Mouse (Mus musculus) embryonic facial prominence, embryonic 14.5 days (tissue): ENCODE results near the gene Arhgap17. TPM values are rescaled to one million over a fixed set of nuclear protein-coding genes. Genes with fewer than 3 reads are reported as not detected.

Experiments
- ATAC-seq: fragments of 200-750 bp; cut with Nextera tagmentation; 2 replicates; pipeline ENCODE4 v1.8.0; 2017; ENCODE audit warnings: low read depth, moderate number of reproducible peaks, moderate TSS enrichment
- DNase-seq: peaks from one replicate; pipeline ENCODE4 v3.0.0-alpha.2; 2015; ENCODE audit warnings: low spot score
- H3K27ac ChIP-seq: fragments of 300-500 bp; sonication (generic); replicated peaks from 2 replicates; pipeline ENCODE4 v1.5.1; 2014; ENCODE audit warnings: low read depth, mild to moderate bottlenecking, low read length, moderate library complexity
- H3K27me3 ChIP-seq: fragments of 300-500 bp; sonication (generic); replicated peaks from 2 replicates; pipeline ENCODE4 v1.6.1; 2014; ENCODE audit warnings: low read length; ENCODE audit not compliant: control insufficient read depth, insufficient read depth
- H3K36me3 ChIP-seq: fragments of 300-500 bp; sonication (generic); 2 replicates; pipeline ENCODE4 v1.6.1; 2014; ENCODE audit warnings: low read length, mixed read lengths; ENCODE audit not compliant: control insufficient read depth, insufficient read depth
- H3K4me1 ChIP-seq: fragments of 300-500 bp; sonication (generic); 2 replicates; pipeline ENCODE4 v1.6.1; 2014; ENCODE audit warnings: antibody characterized with exemption, low read length; ENCODE audit not compliant: control insufficient read depth, insufficient read depth
- H3K4me2 ChIP-seq: fragments of 300-500 bp; sonication (generic); 2 replicates; pipeline ENCODE4 v1.6.1; 2014; ENCODE audit warnings: low read depth, mild to moderate bottlenecking, low read length, moderate library complexity, mixed read lengths
- H3K4me3 ChIP-seq: fragments of 300-500 bp; sonication (generic); 2 replicates; pipeline ENCODE4 v1.5.1; 2014; ENCODE audit warnings: low read depth, mild to moderate bottlenecking, low read length
- H3K9ac ChIP-seq: fragments of 300-500 bp; sonication (generic); 2 replicates; pipeline ENCODE4 v1.6.1; 2014; ENCODE audit warnings: low read depth, mild to moderate bottlenecking, low read length, moderate library complexity, mixed read lengths
- H3K9me3 ChIP-seq: fragments of 300-500 bp; sonication (generic); 2 replicates; pipeline ENCODE4 v1.6.1; 2016; ENCODE audit warnings: low read length; ENCODE audit not compliant: control insufficient read depth
- WGBS: fragments of 180-500 bp; shearing (Covaris S2); extraction: QIAGEN DNeasy Blood & Tissue Kit; methylation state at CpG from one replicate; pipeline ENCODE4 v1.1.7; 2014; 5-methylcytosine and 5-hydroxymethylcytosine counted together
- polyA plus RNA-seq: library from polyadenylated mRNA; unstranded; fragments of >200 nt; fragmentation: Nextera tagmentation; extraction: Ambion mirVana; gene quantifications from 2 replicates; pipeline ENCODE4 v1.2.1, GENCODE M21; 2014

The Arhgap17 gene
- polyA plus RNA-seq, 1 experiment from 2014 or later: 24.4 TPM

DNA sequence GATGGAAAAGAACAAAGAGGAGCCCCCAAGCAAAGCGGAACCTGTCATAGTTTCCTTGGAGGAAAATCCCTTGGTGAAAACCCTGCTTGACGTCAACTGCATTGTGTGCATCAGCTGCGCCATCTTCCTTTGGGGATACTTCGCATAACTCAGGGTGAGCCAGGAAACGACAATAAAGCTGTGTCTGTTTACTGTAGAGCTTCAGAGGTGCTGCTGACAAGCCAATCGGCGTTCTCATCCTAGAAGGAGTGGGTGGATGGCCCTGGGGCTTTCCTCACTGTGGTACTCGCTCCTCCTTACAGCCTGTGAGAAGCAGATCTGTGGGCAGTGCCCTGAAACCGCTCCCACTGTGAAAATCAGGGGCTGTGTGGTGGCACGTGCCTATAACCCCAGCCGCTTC, 96.7 kb downstream of the Arhgap17 start:
- 61% methylated on average over 11 of the region's 11 CpGs for WGBS
- no peak overlapping the region for H3K27ac ChIP-seq
- no peak overlapping the region for H3K9ac ChIP-seq
- H3K36me3 ChIP-seq: no peaks in the 10 kb centered on the region
- no peak overlapping the region for H3K4me3 ChIP-seq
- H3K4me2 ChIP-seq: no peak overlapping the region
- no peaks in the 10 kb centered on the region for H3K4me1 ChIP-seq
- DNase-seq: peak; percentile 2
- ATAC-seq: no peak
- H3K9me3 ChIP-seq: no peaks in the 10 kb centered on the region
- no peaks in the 10 kb centered on the region for H3K27me3 ChIP-seq

DNA sequence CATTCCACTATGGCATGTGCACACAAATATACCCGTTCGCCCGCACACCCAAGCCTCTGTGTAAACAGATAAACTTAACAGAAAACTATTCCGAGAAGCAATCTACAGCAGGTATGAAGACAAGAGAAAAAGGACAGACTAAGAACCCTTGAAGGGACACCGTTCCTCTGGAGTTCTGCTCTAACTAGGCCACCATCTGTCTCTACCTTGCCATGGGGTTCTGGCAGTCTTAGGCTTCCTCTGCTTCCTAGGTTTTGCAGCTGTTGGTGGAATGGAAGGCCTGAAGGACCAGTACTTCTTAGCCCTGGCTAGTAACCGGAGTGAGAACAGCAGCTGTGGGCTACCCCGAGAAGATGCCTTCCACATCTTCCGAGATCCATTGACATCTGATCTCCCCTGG, 111.6 kb downstream of the Arhgap17 start:
- whole genome bisulfite sequencing: 85% methylated on average over 8 of the region's 8 CpGs

DNA sequence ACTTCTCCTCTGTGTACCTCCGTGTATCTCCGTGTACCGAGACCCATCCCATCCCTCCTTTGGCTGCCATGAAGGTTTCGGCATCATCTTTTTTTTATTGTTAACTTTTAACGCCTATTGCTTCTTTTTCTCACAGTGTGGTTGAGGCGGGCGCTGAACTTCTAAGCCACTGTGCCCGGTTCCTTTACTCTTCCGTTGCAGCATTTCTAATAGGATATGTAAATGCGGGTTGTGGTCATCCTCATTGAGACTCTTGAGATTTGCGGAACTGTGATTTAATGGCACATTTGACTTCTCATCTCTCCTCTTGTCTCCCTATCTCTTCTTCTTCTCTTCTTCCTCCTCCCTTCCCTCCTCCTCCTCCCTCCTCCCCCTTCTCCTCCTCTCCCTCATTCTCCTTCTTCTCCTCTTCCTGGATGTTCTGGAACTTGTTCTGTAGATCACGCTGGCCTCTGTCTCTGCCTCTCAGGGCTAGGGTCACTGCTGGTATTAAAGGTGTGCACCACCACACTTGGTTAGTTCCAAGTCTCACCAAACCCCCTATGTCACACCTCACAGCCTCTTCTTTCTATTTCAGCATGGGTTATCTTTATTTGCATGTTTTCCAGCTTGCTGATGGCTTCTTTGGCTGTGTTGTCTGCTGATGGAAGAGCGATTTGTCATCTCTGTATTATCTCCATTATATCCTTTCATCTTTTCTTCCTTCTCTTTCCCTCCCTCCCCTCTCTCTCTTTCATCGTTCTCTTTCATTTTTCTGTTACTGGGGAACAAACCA, 115.3 kb downstream of the Arhgap17 start:
- no peaks in the 10 kb centered on the region for H3K4me1 ChIP-seq
- no peak overlapping the region for H3K4me2 ChIP-seq
- no peak overlapping the region for H3K9ac ChIP-seq
- no peak for DNase-seq
- no peaks in the 10 kb centered on the region for H3K36me3 ChIP-seq
- H3K27ac ChIP-seq: no peak overlapping the region
- H3K9me3 ChIP-seq: no peaks in the 10 kb centered on the region
- 88% methylated on average over 14 of the region's 14 CpGs for WGBS
- no peaks in the 10 kb centered on the region for H3K27me3 ChIP-seq
- ATAC-seq: no peak
- H3K4me3 ChIP-seq: no peak overlapping the region

More for the DNA sequence above, 111.6 kb downstream of the Arhgap17 start:
- Histone ChIP-seq H3K4me2 (no peak overlapping the region), H3K27me3 (no peaks in the 10 kb centered on the region), H3K9ac (no peak overlapping the region), H3K9me3 (no peaks in the 10 kb centered on the region), H3K4me3 (no peak overlapping the region), H3K27ac (no peak overlapping the region), H3K4me1 (no peaks in the 10 kb centered on the region), H3K36me3 (no peaks in the 10 kb centered on the region)
- no peak for DNase-seq
- no peak for ATAC-seq

DNA sequence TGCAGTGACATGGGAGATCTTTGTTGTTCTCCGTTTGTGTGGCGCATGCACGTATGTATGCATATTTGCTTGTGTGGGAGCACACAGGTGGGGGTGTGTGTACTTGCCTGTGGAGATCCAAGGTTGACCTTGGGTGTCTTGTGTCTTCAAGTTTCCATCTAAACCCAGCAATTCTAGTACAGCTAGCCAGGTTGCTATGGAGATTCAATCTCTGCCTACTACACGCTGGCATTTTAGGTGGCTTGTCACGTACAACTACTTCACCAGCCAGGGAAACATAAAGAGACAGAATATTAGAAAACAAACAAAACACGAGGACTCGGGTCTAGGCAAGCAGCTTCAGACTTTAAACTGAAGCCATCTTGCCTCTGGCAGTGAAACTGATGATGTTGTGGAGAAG, 116.3 kb downstream of the Arhgap17 start:
- no peak overlapping the region for H3K4me3 ChIP-seq

DNA sequence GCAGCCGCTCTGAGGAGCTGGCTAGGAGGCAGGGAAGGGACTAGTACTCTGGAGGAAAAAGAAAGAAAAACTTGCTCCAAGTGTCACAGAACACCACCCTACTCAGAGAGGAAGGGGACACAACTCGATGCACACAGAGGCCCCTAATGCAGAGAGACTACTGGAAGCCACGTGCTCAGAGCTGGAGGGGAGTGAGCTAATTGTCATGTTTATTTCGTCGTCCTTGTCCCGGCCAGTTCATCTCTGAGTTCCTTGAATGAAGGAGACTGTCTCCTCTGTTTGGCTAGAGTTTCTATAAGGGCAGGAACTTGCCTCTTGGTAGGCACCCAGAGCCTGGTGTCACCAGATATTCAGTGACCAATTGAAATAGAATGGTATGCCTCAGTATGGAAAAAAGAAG, 118.4 kb downstream of the Arhgap17 start:
- no peak overlapping the region for H3K4me2 ChIP-seq
- no peak overlapping the region for H3K9ac ChIP-seq
- no peak overlapping the region for H3K27ac ChIP-seq
- ATAC-seq: no peak
- WGBS: 56% methylated on average over 6 of the region's 6 CpGs
- no peak overlapping the region for H3K4me3 ChIP-seq
- DNase-seq: no peak
- no peaks in the 10 kb centered on the region for H3K9me3 ChIP-seq
- H3K36me3 ChIP-seq: no peaks in the 10 kb centered on the region
- no peaks in the 10 kb centered on the region for H3K4me1 ChIP-seq
- no peaks in the 10 kb centered on the region for H3K27me3 ChIP-seq

More for the DNA sequence above, 116.3 kb downstream of the Arhgap17 start:
- Histone ChIP-seq H3K9me3 (no peaks in the 10 kb centered on the region), H3K36me3 (no peaks in the 10 kb centered on the region), H3K4me1 (no peaks in the 10 kb centered on the region), H3K4me2 (no peak overlapping the region), H3K9ac (no peak overlapping the region), H3K27me3 (no peaks in the 10 kb centered on the region), H3K27ac (no peak overlapping the region)
- no peak for DNase-seq
- no peak for ATAC-seq
- 71% methylated on average over 7 of the region's 7 CpGs for WGBS

DNA sequence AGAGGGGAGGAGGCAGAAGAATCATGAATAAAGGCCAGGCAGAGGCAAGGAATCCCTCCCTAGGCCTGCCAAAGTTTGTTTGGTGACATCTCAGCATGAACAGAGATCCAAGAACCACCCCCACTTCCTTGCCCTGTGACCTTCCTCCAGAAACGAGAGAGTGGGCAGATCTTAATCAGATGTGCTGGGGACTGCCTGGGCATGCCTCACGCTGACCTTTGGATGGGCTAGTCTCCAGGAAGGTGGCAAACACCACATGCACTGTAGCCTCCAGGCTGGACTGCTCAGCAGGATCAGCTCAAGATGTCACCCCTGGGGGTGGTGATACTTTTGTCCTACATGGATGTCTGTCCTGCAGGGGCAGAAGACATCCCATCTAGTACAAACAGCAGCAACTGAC, 121.5 kb downstream of the Arhgap17 start:
- Histone ChIP-seq H3K9ac (no peak overlapping the region), H3K27me3 (no peaks in the 10 kb centered on the region), H3K36me3 (no peaks in the 10 kb centered on the region), H3K9me3 (no peaks in the 10 kb centered on the region), H3K4me1 (no peaks in the 10 kb centered on the region), H3K4me2 (no peak overlapping the region), H3K27ac (no peak overlapping the region), H3K4me3 (no peak overlapping the region)
- WGBS: 38% methylated on average over 2 of the region's 2 CpGs
- DNase-seq (no peak), ATAC-seq (no peak)

DNA sequence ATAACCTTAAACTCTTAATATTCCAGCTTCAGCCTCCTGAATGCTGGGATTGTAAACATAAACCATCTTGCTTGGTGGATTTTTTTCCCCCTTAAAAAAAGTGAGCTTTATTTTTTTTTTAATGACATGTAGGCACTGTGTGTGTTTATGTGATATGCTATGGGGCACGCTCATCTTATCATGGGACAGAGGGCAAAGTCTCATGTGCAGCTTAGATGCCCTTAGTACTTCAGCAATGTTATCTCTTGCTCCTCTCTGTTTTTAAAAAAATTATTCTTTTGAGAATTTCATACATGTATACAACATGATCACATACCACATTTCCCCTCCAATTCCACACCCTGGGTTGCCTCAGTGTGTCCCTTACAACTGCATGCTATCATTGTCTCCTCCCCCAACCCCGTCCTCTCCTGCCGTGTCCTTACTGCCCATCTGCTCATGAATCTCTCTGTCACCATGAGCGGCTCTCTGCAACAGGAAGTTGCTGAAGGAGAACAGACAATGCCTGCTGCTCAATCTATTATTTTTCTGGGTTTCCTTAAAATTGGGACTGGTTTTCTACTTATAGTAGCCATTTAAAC, 123.1 kb downstream of the Arhgap17 start:
- H3K36me3 ChIP-seq: no peaks in the 10 kb centered on the region
- 64% methylated on average over 4 of the region's 4 CpGs for WGBS
- no peak for ATAC-seq
- H3K4me1 ChIP-seq: no peaks in the 10 kb centered on the region
- no peak overlapping the region for H3K9ac ChIP-seq
- H3K9me3 ChIP-seq: no peaks in the 10 kb centered on the region
- H3K4me2 ChIP-seq: no peak overlapping the region
- DNase-seq: no peak
- H3K27ac ChIP-seq: no peak overlapping the region
- no peaks in the 10 kb centered on the region for H3K27me3 ChIP-seq
- no peak overlapping the region for H3K4me3 ChIP-seq

DNA sequence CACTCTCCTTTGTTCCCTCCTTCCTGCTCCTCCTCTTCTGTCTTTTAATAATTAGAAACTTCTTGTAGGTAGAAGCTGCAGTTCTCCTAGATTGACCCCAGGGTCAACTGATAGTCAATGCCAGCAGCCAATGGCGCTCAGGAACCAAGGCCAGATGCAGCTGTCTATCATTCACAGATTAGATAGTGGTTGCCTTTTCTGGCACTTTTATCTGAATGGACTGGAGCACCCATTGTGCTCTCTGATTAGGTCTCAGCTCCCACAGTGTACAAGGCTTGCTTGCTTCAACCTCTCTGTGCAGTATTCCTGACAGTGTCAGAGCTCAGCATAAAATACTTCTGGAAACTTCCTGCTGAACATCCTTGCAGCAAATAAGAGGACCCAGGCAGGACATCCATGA, 124.9 kb downstream of the Arhgap17 start:
- no peak overlapping the region for H3K4me3 ChIP-seq
- H3K4me1 ChIP-seq: no peaks in the 10 kb centered on the region
- no peak overlapping the region for H3K27ac ChIP-seq
- no peak overlapping the region for H3K9ac ChIP-seq
- ATAC-seq (no peak), DNase-seq (no peak)
- no peaks in the 10 kb centered on the region for H3K27me3 ChIP-seq
- no peak overlapping the region for H3K4me2 ChIP-seq
- no peaks in the 10 kb centered on the region for H3K9me3 ChIP-seq
- 78% methylated on average over 1 of the region's 1 CpGs for WGBS
- no peaks in the 10 kb centered on the region for H3K36me3 ChIP-seq

DNA sequence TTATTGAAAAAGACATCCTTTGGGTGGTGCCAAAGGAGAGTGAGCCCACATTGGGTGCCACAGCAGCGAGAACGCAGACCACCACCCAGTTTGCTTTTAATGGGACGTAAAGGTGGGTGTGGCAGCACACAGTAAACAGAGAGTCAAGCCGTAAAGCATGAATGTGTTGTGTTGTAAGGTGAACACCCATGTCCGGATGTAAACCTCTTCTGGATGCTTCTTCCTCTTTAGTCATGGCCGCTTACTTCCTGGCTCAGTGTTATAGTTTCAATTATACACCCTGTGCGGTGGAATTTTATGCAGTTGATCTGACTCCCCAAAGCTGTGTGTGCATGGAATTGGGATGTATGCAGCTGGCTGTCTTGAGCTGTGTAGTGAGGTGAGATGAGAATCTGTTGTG, 127.5 kb downstream of the Arhgap17 start:
- H3K9me3 ChIP-seq: no peaks in the 10 kb centered on the region
- H3K36me3 ChIP-seq: no peaks in the 10 kb centered on the region
- H3K4me2 ChIP-seq: no peak overlapping the region
- H3K4me1 ChIP-seq: no peaks in the 10 kb centered on the region
- H3K27me3 ChIP-seq: no peaks in the 10 kb centered on the region
- no peak overlapping the region for H3K4me3 ChIP-seq
- no peak overlapping the region for H3K9ac ChIP-seq
- H3K27ac ChIP-seq: no peak overlapping the region
- ATAC-seq (no peak), DNase-seq (no peak)
- 86% methylated on average over 7 of the region's 7 CpGs for WGBS
